Mouse (Mus musculus): ENCODE results near the gene Tdg. TPM values are rescaled to one million over a fixed set of nuclear protein-coding genes. Genes with fewer than 3 reads are reported as not detected.

Tdg gene
- total and polyA plus RNA-seq, 3 experiments = 16.7 to 40.9 (median 18.8) TPM

- Histone ChIP-seq H3K4me3 (ENCODE audit: low read depth, low read length) (no peak overlapping the region), H3K9me3 (replicated peaks) (no peaks in the 10 kb centered on the region), H3K4me1 (ENCODE audit: insufficient read depth, low read depth, low read length) (no peaks in the 10 kb centered on the region; the same call in 1 of the 2 replicates), H3K27me3 (ENCODE audit: insufficient read depth, low read length) (no peaks in the 10 kb centered on the region), H3K36me3 (replicated peaks) (peaks cover 93% of the 10 kb centered on the region)
- TF ChIP-seq GATA1 (IDR thresholded peaks at IDR 0.05; ENCODE audit: borderline replicate concordance, low read length) = no peak
- no peak for TF ChIP-seq GATA2 (IDR thresholded peaks at IDR 0.05; ENCODE audit: borderline replicate concordance, low read depth, low read length)
- TF ChIP-seq CTCF (IDR thresholded peaks at IDR 0.05; ENCODE audit: low read depth, low read length) = no peak
- no peak for TF ChIP-seq TAL1 (conservative IDR thresholded peaks at IDR 0.05; ENCODE audit: low read depth, low read length)
- TF ChIP-seq POLR2AphosphoS5 (IDR thresholded peaks at IDR 0.05; ENCODE audit: insufficient replicate concordance, low read depth, low read length) = no peak
- ATAC-seq (ENCODE audit: extremely low read depth, insufficient number of reproducible peaks, low FRiP score, poor library complexity, severe bottlenecking) (no peak), DNase-seq (ENCODE audit: low spot score) (no peak)
Observed at GRCm38 (mm10) chr10:82641481-82641880, 11.9 kb downstream of the Tdg start.

DNA sequence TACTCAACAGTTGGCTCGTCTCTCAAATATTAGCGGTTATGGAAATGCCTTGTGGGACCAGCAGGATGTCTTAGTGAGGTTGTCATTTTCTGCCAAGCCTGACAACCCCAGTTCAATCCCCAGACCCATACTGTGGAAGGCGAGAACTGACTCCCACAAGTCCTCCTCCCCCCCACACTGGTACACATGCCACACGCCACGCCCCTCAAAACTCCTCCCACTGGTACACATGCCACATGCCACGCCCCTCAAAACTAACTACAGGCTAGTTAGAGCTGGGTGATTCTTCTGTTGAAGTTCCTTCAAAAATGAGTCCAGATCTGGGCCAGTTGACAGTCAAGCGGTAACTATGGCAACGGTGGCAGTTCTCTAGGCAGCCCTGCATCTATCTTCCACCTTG, 16.5 kb downstream of the Tdg start:
- ATAC-seq (ENCODE audit: extremely low read depth, insufficient number of reproducible peaks, low FRiP score, poor library complexity, severe bottlenecking) = no peak
- no peak for DNase-seq (ENCODE audit: low spot score)
- H3K9me3 ChIP-seq (replicated peaks) = no peaks in the 10 kb centered on the region
- H3K27me3 ChIP-seq (ENCODE audit: insufficient read depth, low read length) = no peaks in the 10 kb centered on the region
- H3K36me3 ChIP-seq (replicated peaks) = peaks cover 71% of the 10 kb centered on the region
- TF ChIP-seq POLR2AphosphoS5 (IDR thresholded peaks at IDR 0.05; ENCODE audit: insufficient replicate concordance, low read depth, low read length) = no peak
- no peak for TF ChIP-seq GATA1 (IDR thresholded peaks at IDR 0.05; ENCODE audit: borderline replicate concordance, low read length)
- TF ChIP-seq GATA2 (IDR thresholded peaks at IDR 0.05; ENCODE audit: borderline replicate concordance, low read depth, low read length) = no peak
- TF ChIP-seq TAL1 (conservative IDR thresholded peaks at IDR 0.05; ENCODE audit: low read depth, low read length) = no peak
- no peak for TF ChIP-seq CTCF (IDR thresholded peaks at IDR 0.05; ENCODE audit: low read depth, low read length)
- no peak overlapping the region for H3K4me3 ChIP-seq (ENCODE audit: low read depth, low read length)
- H3K4me1 ChIP-seq (ENCODE audit: insufficient read depth, low read depth, low read length) = no peaks in the 10 kb centered on the region

DNA sequence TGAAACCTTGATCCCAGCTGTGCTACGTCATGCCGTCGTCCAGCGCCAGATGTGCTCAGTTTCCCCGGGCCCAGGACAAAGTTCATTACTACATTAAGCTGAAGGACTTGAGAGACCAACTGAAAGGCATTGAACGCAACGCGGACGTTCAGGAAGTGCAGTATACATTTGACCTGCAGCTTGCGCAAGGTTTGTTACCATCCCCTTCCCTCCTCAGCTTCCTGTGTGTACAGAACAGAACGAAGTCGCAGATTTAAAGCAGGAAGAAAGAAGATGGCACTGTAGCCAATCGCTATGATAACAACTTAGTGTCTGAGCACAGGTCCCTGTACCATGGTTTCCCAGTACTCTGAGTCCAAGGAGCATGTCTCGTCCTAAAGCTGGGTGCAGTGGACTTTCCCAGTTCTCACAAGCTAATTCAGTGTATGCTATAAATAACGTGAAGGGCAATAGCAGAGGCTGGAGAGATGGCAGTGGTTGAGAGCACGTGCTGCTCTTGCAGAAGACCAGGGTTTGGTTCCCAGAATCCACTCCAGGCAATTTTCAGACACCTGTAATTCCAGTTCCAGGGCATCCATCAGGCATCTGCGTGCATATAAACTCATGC, 17.7 kb downstream of the Tdg start:
- Histone ChIP-seq H3K4me1 (ENCODE audit: insufficient read depth, low read depth, low read length) (no peaks in the 10 kb centered on the region), H3K36me3 (replicated peaks) (peaks cover 72% of the 10 kb centered on the region)
- TF ChIP-seq GATA2 (IDR thresholded peaks at IDR 0.05; ENCODE audit: borderline replicate concordance, low read depth, low read length) (no peak), TAL1 (conservative IDR thresholded peaks at IDR 0.05; ENCODE audit: low read depth, low read length) (no peak), GATA1 (IDR thresholded peaks at IDR 0.05; ENCODE audit: borderline replicate concordance, low read length) (no peak), CTCF (IDR thresholded peaks at IDR 0.05; ENCODE audit: low read depth, low read length) (no peak), POLR2AphosphoS5 (IDR thresholded peaks at IDR 0.05; ENCODE audit: insufficient replicate concordance, low read depth, low read length) (no peak)

GRCm38 (mm10) chr10:82651221-82651620, 21.6 kb downstream of the Tdg start:
- no peak for ATAC-seq (ENCODE audit: extremely low read depth, insufficient number of reproducible peaks, low FRiP score, poor library complexity, severe bottlenecking)

More for the DNA sequence above, 17.7 kb downstream of the Tdg start:
- H3K27me3 ChIP-seq (ENCODE audit: insufficient read depth, low read length) = no peaks in the 10 kb centered on the region
- no peak overlapping the region for H3K4me3 ChIP-seq (ENCODE audit: low read depth, low read length)
- ATAC-seq (ENCODE audit: extremely low read depth, insufficient number of reproducible peaks, low FRiP score, poor library complexity, severe bottlenecking) (no peak), DNase-seq (ENCODE audit: low spot score) (no peak)
- H3K9me3 ChIP-seq (replicated peaks) = no peaks in the 10 kb centered on the region

DNA sequence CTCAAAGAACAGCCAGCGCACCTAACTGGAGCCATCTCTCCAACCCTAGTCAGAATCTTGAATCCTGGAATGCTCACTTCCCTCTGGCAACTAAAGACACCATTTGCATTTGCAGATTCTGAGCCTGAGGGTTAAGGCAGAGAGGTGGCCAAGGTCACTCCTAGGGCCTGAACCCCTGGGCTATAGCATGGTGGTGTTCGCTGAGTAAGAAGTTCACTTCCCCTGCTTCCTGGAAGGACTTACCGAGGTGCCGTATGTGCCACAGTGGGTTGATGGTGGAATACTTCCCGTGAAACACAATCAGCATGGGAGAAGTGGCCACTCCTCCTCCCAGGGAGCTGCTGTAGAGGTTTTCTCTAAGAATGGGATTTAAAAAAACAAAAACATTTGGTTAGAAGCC, 23.0 kb downstream of the Tdg start:
- Histone ChIP-seq H3K27me3 (ENCODE audit: insufficient read depth, low read length) (peaks cover 2% of the 10 kb centered on the region; the same call in 1 of the 2 replicates), H3K4me1 (ENCODE audit: insufficient read depth, low read depth, low read length) (no peaks in the 10 kb centered on the region), H3K4me3 (ENCODE audit: low read depth, low read length) (no peak overlapping the region), H3K36me3 (replicated peaks) (peaks cover 29% of the 10 kb centered on the region), H3K9me3 (replicated peaks) (no peaks in the 10 kb centered on the region)
- no peak for DNase-seq (ENCODE audit: low spot score)
- TF ChIP-seq GATA1 (IDR thresholded peaks at IDR 0.05; ENCODE audit: borderline replicate concordance, low read length) = no peak
- TF ChIP-seq CTCF (IDR thresholded peaks at IDR 0.05; ENCODE audit: low read depth, low read length) = no peak
- TF ChIP-seq GATA2 (IDR thresholded peaks at IDR 0.05; ENCODE audit: borderline replicate concordance, low read depth, low read length) = no peak
- no peak for TF ChIP-seq POLR2AphosphoS5 (IDR thresholded peaks at IDR 0.05; ENCODE audit: insufficient replicate concordance, low read depth, low read length)
- TF ChIP-seq TAL1 (conservative IDR thresholded peaks at IDR 0.05; ENCODE audit: low read depth, low read length) = no peak
- ATAC-seq (ENCODE audit: extremely low read depth, insufficient number of reproducible peaks, low FRiP score, poor library complexity, severe bottlenecking) = no peak

More at GRCm38 (mm10) chr10:82651221-82651620, 21.6 kb downstream of the Tdg start:
- Histone ChIP-seq H3K9me3 (replicated peaks) (no peaks in the 10 kb centered on the region), H3K36me3 (replicated peaks) (peaks cover 42% of the 10 kb centered on the region), H3K4me3 (ENCODE audit: low read depth, low read length) (no peak overlapping the region), H3K4me1 (ENCODE audit: insufficient read depth, low read depth, low read length) (no peaks in the 10 kb centered on the region), H3K27me3 (ENCODE audit: insufficient read depth, low read length) (no peaks in the 10 kb centered on the region)
- TF ChIP-seq TAL1 (conservative IDR thresholded peaks at IDR 0.05; ENCODE audit: low read depth, low read length) (no peak), GATA1 (IDR thresholded peaks at IDR 0.05; ENCODE audit: borderline replicate concordance, low read length) (no peak), CTCF (IDR thresholded peaks at IDR 0.05; ENCODE audit: low read depth, low read length) (no peak), POLR2AphosphoS5 (IDR thresholded peaks at IDR 0.05; ENCODE audit: insufficient replicate concordance, low read depth, low read length) (no peak), GATA2 (IDR thresholded peaks at IDR 0.05; ENCODE audit: borderline replicate concordance, low read depth, low read length) (no peak)
- no peak for DNase-seq (ENCODE audit: low spot score)

DNA sequence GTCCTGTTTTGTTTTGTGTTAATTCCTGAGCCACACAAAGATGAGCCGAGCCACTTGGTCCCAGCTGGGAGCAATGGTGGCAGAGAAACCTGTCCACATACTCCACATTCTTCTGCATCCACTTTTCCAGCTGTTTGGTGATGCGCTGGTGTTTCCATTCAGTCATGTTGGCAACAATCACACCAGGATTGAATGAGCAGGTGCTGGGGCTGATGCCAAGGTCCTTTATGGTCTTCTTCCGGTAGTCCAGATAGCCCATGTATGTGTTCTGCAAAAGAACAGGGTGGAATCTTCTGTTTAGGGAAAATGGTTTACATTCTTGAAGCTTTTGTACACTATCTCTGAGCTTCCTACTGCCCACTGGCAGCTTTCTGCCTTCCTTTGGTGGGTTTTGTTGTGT, 25.0 kb downstream of the Tdg start:
- H3K9me3 ChIP-seq (replicated peaks) = no peaks in the 10 kb centered on the region
- DNase-seq (ENCODE audit: low spot score) (no peak), ATAC-seq (ENCODE audit: extremely low read depth, insufficient number of reproducible peaks, low FRiP score, poor library complexity, severe bottlenecking) (no peak)
- H3K4me3 ChIP-seq (ENCODE audit: low read depth, low read length) = no peak overlapping the region
- peaks cover 7% of the 10 kb centered on the region for H3K27me3 ChIP-seq (ENCODE audit: insufficient read depth, low read length)
- H3K36me3 ChIP-seq (replicated peaks) = peaks cover 26% of the 10 kb centered on the region
- TF ChIP-seq TAL1 (conservative IDR thresholded peaks at IDR 0.05; ENCODE audit: low read depth, low read length) (no peak), CTCF (IDR thresholded peaks at IDR 0.05; ENCODE audit: low read depth, low read length) (no peak), GATA1 (IDR thresholded peaks at IDR 0.05; ENCODE audit: borderline replicate concordance, low read length) (no peak), POLR2AphosphoS5 (IDR thresholded peaks at IDR 0.05; ENCODE audit: insufficient replicate concordance, low read depth, low read length) (no peak), GATA2 (IDR thresholded peaks at IDR 0.05; ENCODE audit: borderline replicate concordance, low read depth, low read length) (no peak)
- no peaks in the 10 kb centered on the region for H3K4me1 ChIP-seq (ENCODE audit: insufficient read depth, low read depth, low read length)

Data from G1E (cell line).